Mouse (Mus musculus) kidney, embryonic 15.5 days (tissue): ENCODE data around the gene March10. TPM values are rescaled to one million over a fixed set of nuclear protein-coding genes. Genes with fewer than 3 reads are reported as not detected.

Experiments
- ATAC-seq: fragments of 200-750 bp; cut with Nextera tagmentation; replicated peaks from 2 replicates; pipeline ENCODE4 v1.8.0; 2017; ENCODE audit warnings: moderate TSS enrichment; ENCODE audit not compliant: low FRiP score
- H3K27ac ChIP-seq: fragments of 300-500 bp; sonication (generic); 2 replicates; pipeline ENCODE4 v1.5.1; 2015; ENCODE audit warnings: mild to moderate bottlenecking, inconsistent platforms
- H3K27me3 ChIP-seq: fragments of 300-500 bp; sonication (generic); 2 replicates; pipeline ENCODE4 v1.6.1; 2015; ENCODE audit warnings: inconsistent platforms
- H3K36me3 ChIP-seq: fragments of 300-500 bp; sonication (generic); 2 replicates; pipeline ENCODE4 v1.6.1; 2015; ENCODE audit warnings: inconsistent platforms
- H3K4me1 ChIP-seq: fragments of 300-500 bp; sonication (generic); 2 replicates; pipeline ENCODE4 v1.6.1; 2015; ENCODE audit warnings: inconsistent platforms
- H3K4me2 ChIP-seq: fragments of 300-500 bp; sonication (generic); 2 replicates; pipeline ENCODE4 v1.6.1; 2015; ENCODE audit warnings: moderate library complexity, mild to moderate bottlenecking, inconsistent platforms
- H3K4me3 ChIP-seq: fragments of 300-500 bp; sonication (generic); replicated peaks from 2 replicates; pipeline ENCODE4 v1.5.1; 2015; ENCODE audit warnings: mild to moderate bottlenecking, inconsistent platforms
- H3K9ac ChIP-seq: fragments of 300-500 bp; sonication (generic); 2 replicates; pipeline ENCODE4 v1.6.1; 2015; ENCODE audit warnings: mild to moderate bottlenecking, inconsistent platforms
- H3K9me3 ChIP-seq: fragments of 300-500 bp; sonication (generic); replicated peaks from 2 replicates; pipeline ENCODE4 v1.6.1; 2016; ENCODE audit warnings: inconsistent platforms
- WGBS: fragments of 180-500 bp; shearing (Covaris S2); methylation state at CpG from one replicate; pipeline ENCODE4 v1.1.7; 2015; ENCODE audit warnings: mixed read lengths; 5-methylcytosine and 5-hydroxymethylcytosine counted together
- polyA plus RNA-seq: library from polyadenylated mRNA; unstranded; fragments of >200 nt; fragmentation: Nextera tagmentation; extraction: Ambion mirVana; gene quantifications from 2 replicates; pipeline ENCODE4 v1.2.1, GENCODE M21; 2015

Gene March10
- polyA plus RNA-seq, 1 experiment from 2014 or later = 0.05 TPM

DNA sequence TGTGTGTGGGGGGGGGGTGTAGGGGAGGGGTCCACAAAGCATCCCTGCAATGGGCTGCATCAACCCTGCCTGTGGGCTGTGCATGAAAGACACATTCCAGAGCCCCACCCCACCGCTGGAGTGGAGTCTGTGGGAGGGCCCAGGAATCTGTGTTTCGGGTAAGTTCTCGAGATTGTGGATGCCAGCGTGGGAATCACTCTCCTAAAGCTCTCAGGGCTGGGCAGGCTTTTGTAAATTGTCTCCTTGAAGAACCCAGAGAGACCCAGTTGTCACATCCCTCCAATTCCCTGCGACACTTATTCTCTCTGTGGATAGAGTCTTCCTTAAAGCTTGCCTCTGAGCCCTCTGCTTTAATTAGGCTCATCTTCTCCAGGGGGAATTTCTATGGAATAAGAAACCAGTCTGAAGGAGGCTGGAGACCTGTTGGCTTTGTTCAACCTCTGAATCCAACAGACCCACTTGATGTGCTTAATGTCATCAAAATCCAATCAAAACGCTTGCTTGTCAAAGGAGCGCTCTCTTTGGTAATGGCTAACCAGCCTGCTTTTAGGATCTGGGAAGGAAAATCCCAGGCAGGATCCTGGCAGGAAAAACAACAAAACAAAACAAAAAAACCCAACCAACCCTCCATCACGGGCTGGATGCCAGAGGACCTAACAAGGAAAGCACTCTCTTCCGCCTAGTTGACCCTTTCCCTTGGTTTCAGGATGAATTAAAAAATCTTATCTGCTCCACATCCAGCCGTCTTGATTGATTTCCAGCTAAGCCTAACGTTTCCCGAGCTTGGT, 92.7 kb downstream of the March10 start:
- 33% methylated on average over 12 of the region's 12 CpGs for WGBS
- Histone ChIP-seq H3K36me3 (no peaks in the 10 kb centered on the region), H3K9me3 (no peaks in the 10 kb centered on the region), H3K27me3 (no peaks in the 10 kb centered on the region; the same call in 1 of the 2 replicates), H3K4me1 (peaks cover 39% of the 10 kb centered on the region), H3K9ac (no peak overlapping the region; the same call in 1 of the 2 replicates), H3K4me2 (peak overlapping the region; percentile 94), H3K4me3 (peak overlapping the region; percentile 60), H3K27ac (peak overlapping the region; percentile 64)
- ATAC-seq = no peak; the same call in 1 of the 2 replicates

DNA sequence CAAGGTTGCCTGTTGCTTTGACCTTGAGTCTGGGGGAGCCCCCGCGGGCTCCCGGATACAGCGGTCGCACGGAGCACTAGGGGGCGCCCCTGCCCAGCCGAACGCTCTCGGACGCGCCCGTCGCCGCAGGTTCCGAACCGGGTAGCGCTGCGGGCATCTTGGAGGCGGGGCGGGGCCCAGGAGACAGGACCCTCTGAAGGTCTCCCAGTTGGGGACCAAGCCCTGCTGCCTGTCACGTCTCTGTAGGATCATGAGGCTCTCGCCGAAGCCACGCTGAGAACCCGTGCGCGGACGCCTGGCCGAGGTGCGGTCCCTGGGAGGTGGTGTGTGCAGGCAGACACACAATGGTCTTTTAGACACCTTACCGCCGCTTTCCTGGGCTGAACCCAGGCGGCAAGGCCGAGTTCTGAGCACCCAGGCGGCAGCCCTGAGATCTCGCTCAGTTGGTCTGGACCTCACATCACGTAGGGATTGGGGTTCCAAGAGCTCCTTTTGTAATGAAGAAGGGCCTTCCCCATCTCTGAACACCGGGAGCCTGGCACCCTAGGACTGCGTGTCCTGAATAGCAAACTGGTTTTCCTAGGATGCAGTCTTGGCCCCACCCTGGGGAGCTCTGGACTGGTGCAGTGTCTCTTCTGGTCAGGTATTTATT, 93.5 kb downstream of the March10 start:
- Histone ChIP-seq H3K4me2 (peak overlapping the region; percentile 94), H3K27ac (0 out of 2 replicates have a peak overlapping the region, but pooled peaks have one; percentile 22), H3K9me3 (no peaks in the 10 kb centered on the region), H3K4me3 (peak overlapping the region; percentile 60), H3K36me3 (no peaks in the 10 kb centered on the region), H3K9ac (peak overlapping the region; percentile 56), H3K4me1 (peaks cover 39% of the 10 kb centered on the region), H3K27me3 (no peaks in the 10 kb centered on the region; the same call in 1 of the 2 replicates)
- ATAC-seq = peak; percentile 66
- WGBS = 1% methylated on average over 40 of the region's 40 CpGs

DNA sequence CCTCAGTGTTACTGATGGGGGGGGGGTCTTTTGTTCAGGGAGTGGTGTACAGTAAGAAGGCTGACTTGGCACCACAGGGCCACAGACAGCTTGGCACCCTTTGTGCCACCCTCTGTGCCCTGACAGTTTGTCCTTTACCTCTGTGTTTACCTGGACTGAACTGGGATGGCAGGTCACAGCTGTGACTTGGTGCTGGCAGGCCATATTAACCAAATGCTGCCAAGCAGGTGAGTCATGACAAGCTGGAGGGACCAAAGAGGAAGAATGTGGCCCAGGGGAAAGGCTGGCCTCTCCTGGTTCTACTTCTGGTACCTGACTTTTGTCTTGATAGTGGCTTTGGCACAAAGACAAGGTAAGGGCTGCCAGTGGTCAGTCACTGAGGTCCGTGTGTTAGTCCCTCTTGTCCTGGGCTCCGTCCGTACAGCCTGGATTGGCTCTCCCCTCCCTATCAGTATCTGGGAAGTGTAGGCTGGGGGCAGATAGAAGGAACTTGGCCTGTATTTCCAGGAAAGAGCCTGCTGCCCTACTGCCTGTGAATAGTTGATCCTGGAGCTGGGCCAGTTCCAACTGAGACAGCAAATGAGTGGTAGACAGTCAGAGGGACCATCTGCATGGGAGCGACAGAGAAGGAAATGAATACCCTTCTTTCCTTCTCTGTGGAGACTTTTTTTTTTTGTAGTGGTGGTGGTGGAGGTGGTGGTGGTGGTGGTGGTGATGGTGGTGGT, 94.3 kb downstream of the March10 start:
- Histone ChIP-seq H3K27ac (no peak overlapping the region), H3K27me3 (no peaks in the 10 kb centered on the region; the same call in 1 of the 2 replicates), H3K4me3 (0 out of 2 replicates have a peak overlapping the region, but pooled peaks have one; percentile 60), H3K4me2 (no peak overlapping the region), H3K4me1 (peaks cover 39% of the 10 kb centered on the region), H3K36me3 (no peaks in the 10 kb centered on the region), H3K9ac (no peak overlapping the region), H3K9me3 (no peaks in the 10 kb centered on the region)
- WGBS = 78% methylated on average over 4 of the region's 4 CpGs
- no peak for ATAC-seq

- Histone ChIP-seq H3K36me3 (no peaks in the 10 kb centered on the region), H3K4me1 (peaks cover 32% of the 10 kb centered on the region), H3K27me3 (no peaks in the 10 kb centered on the region), H3K9ac (no peak overlapping the region), H3K9me3 (no peaks in the 10 kb centered on the region), H3K27ac (peak overlapping the region; percentile 29; the same call in 1 of the 2 replicates), H3K4me2 (no peak overlapping the region), H3K4me3 (no peak overlapping the region)
- ATAC-seq = no peak
- WGBS = 36% methylated on average over 7 of the region's 7 CpGs
These were observed 100.2 kb downstream of the March10 start for GRCm38 (mm10) chr11:105356301-105356700.

GRCm38 (mm10) chr11:105353891-105354280, 102.6 kb downstream of the March10 start:
- no peak overlapping the region for H3K9ac ChIP-seq
- peaks cover 32% of the 10 kb centered on the region for H3K4me1 ChIP-seq
- H3K27ac ChIP-seq = no peak overlapping the region
- WGBS = 82% methylated on average over 4 of the region's 4 CpGs
- H3K27me3 ChIP-seq = no peaks in the 10 kb centered on the region
- H3K36me3 ChIP-seq = peaks cover 12% of the 10 kb centered on the region
- no peak for ATAC-seq
- no peak overlapping the region for H3K4me2 ChIP-seq
- no peaks in the 10 kb centered on the region for H3K9me3 ChIP-seq
- no peak overlapping the region for H3K4me3 ChIP-seq

DNA sequence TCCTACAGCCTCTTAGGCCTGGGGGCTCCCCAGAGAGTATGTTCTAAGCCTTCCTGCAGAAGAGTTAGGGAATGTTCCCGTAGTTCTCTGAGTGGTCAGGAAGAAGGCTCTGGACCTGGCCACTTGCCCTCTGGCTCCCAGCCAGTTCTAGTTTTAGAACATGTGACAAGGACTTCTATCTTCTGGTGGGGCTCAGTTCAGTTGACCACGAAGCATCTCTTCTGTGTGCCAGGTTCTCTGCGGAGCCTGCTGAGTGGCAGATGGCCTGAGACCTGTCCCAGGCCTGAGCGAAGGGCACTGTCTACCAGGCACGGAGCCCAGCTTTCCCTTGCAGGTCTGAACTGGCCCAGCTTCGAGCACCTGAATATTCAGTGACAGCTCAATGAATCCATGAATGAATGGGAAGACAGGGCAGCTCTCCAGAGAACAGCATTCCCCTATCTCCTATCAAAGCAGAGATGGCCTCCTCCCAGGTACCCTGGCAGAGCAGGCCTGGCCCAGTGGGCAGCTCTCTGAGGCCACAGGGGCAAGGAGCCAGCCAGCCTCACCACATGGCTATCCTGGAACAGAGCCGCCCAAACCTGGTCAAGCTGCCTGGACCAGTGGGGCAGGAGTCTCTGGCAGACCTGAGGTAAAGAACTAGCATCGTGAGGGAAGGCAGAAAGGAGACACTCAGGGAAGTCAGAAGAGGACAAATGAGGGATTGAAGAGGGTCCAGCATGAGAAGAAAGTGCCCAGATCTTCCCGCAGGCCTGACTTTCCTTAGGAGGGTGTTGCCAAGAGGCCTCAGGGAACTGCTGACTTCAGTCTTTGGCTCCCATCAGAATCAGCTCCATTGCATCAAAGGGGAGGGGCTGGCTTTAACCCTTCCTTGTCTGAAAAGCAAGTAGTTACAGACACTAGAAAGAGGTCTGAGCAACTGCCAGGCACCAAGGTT, 103.3 kb downstream of the March10 start:
- WGBS = 49% methylated on average over 9 of the region's 9 CpGs
- no peak for ATAC-seq
- Histone ChIP-seq H3K9me3 (no peaks in the 10 kb centered on the region), H3K4me2 (no peak overlapping the region), H3K4me1 (peaks cover 32% of the 10 kb centered on the region), H3K27me3 (no peaks in the 10 kb centered on the region), H3K4me3 (no peak overlapping the region), H3K36me3 (peaks cover 19% of the 10 kb centered on the region), H3K9ac (no peak overlapping the region), H3K27ac (peak overlapping the region; percentile 60)

GRCm38 (mm10) chr11:105352152-105352551, 104.4 kb downstream of the March10 start:
- no peak overlapping the region for H3K4me2 ChIP-seq
- no peaks in the 10 kb centered on the region for H3K9me3 ChIP-seq
- no peak overlapping the region for H3K4me3 ChIP-seq
- ATAC-seq = peak; percentile 63
- H3K27me3 ChIP-seq = no peaks in the 10 kb centered on the region
- peak overlapping the region; percentile 60 for H3K27ac ChIP-seq
- WGBS = 58% methylated on average over 8 of the region's 8 CpGs
- H3K9ac ChIP-seq = no peak overlapping the region
- H3K4me1 ChIP-seq = peaks cover 32% of the 10 kb centered on the region
- H3K36me3 ChIP-seq = peaks cover 26% of the 10 kb centered on the region

GRCm38 (mm10) chr11:105350643-105351042, 105.9 kb downstream of the March10 start:
- H3K4me3 ChIP-seq = no peak overlapping the region
- WGBS = 87% methylated on average over 7 of the region's 7 CpGs
- ATAC-seq = no peak
- H3K4me2 ChIP-seq = no peak overlapping the region
- no peaks in the 10 kb centered on the region for H3K9me3 ChIP-seq
- H3K27me3 ChIP-seq = no peaks in the 10 kb centered on the region
- H3K9ac ChIP-seq = no peak overlapping the region
- H3K27ac ChIP-seq = no peak overlapping the region
- peaks cover 27% of the 10 kb centered on the region for H3K4me1 ChIP-seq
- peaks cover 40% of the 10 kb centered on the region for H3K36me3 ChIP-seq

- no peak for ATAC-seq
- H3K4me2 ChIP-seq = no peak overlapping the region
- no peak overlapping the region for H3K9ac ChIP-seq
- 92% methylated on average over 19 of the region's 19 CpGs for WGBS
- peaks cover 27% of the 10 kb centered on the region for H3K4me1 ChIP-seq
- H3K4me3 ChIP-seq = no peak overlapping the region
- no peaks in the 10 kb centered on the region for H3K27me3 ChIP-seq
- H3K9me3 ChIP-seq = no peaks in the 10 kb centered on the region
- peaks cover 45% of the 10 kb centered on the region for H3K36me3 ChIP-seq
- no peak overlapping the region for H3K27ac ChIP-seq
These were observed 106.7 kb downstream of the March10 start for GRCm38 (mm10) chr11:105349780-105350324.

- no peaks in the 10 kb centered on the region for H3K9me3 ChIP-seq
- H3K36me3 ChIP-seq = peaks cover 51% of the 10 kb centered on the region
- no peaks in the 10 kb centered on the region for H3K27me3 ChIP-seq
- WGBS = 92% methylated on average over 9 of the region's 9 CpGs
- H3K4me3 ChIP-seq = no peak overlapping the region
- no peak overlapping the region for H3K9ac ChIP-seq
- H3K4me2 ChIP-seq = no peak overlapping the region
- H3K4me1 ChIP-seq = peaks cover 20% of the 10 kb centered on the region
- no peak for ATAC-seq
- no peak overlapping the region for H3K27ac ChIP-seq
These were observed 108.0 kb downstream of the March10 start for GRCm38 (mm10) chr11:105348495-105348982.
